Mouse (Mus musculus): Measurements from ENCODE around the gene Prkag1.

Gene Prkag1

DNA sequence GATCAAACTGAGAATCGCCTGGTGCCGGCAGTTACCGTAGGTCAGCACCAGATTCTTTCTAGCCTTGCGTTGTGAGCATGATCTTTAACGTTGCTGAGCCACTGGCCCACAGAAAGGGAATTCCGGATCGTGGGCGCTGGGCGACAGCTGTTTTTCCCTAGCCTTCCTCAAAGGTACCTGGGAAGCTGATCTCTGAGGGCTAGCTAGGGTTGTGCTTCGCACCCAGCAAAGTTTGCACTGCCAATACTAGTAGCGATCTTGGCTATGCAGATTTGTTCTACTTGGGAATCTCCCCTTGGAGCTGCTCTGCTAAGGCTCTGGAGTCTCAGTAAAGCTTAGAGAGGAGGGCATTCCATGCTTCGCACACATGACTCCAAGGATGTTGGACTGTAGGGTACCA lies 40.1 kb downstream of the Prkag1 start:
- no peak for DNase-seq

DNA sequence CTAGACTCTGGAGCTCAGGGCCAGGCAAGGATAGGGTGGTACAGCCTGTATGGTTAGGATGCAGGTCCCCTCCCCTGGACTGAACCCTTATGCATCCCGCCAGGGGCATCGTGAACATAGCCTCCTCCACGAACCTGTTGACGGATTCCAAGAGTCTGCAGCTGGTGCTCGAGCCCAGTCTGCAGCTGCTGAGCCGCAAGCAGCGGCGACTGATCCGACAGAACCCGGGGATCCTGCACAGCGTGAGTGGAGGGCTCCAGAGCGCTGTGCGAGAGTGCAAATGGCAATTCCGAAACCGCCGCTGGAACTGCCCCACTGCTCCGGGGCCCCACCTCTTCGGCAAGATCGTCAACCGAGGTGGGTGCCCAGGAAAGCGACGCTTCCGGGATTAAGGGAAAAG lies 40.6 kb downstream of the Prkag1 start:
- DNase-seq = no peak

DNA sequence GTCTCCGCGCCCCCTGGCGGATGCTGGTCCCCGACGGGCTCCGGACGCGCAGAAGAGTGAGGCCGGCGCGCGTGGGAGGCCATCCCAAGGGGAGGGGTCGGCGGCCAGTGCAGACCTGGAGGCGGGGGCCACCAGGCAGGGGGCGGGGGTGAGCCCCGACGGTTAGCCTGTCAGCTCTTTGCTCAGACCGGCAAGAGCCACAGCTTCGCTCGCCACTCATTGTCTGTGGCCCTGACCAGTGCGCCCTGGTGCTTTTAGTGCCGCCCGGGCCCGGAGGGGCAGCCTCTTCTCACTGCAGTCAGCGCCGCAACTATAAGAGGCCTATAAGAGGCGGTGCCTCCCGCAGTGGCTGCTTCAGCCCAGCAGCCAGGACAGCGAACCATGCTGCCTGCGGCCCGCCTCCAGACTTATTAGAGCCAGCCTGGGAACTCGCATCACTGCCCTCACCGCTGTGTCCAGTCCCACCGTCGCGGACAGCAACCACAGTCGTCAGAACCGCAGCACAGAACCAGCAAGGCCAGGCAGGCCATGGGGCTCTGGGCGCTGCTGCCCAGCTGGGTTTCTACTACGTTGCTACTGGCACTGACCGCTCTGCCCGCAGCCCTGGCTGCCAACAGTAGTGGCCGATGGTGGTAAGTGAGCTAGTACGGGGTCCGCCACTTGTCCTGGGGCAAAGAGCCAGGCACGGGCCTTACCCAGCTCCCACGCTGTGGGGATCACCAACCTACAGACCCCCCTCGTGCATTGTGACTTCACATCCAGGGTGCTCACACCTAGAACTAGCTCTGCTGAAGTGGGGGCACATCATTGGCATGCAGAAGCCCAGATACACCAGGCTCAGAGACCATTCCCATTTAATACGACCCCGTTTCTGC lies 41.4 kb downstream of the Prkag1 start, which contains the start of gene Wnt1:
Gene Wnt1, plus strand, starts transcription at position 197 of the 875 bp plus-strand sequence.
- no peak for DNase-seq

DNA sequence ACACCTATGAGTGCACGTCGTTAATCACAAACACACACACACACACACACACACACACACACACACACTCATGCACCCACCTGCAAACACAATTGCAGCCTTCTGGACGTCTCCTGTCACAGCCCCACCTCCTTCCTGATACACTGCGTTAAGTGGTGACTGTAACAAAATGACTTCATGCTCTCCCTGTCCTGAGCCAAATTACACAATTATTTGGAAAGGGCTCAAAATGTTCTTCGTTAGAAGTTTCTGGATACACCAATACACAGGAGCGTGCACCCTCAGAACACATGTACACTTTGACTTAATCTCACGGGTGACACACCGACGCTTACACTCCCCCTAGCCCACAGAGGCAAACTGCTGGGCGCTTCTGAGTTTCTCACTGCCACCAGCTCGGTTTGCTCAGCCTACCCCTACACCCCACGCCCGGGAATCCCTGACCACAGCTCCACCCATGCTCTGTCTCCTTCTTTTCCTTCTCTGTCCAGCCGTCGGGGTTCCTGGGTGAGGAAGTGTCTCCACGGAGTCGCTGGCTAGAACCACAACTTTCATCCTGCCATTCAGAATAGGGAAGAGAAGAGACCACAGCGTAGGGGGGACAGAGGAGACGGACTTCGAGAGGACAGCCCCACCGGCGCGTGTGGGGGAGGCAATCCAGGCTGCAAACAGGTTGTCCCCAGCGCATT lies 42.2 kb downstream of the Prkag1 start:
- no peak for DNase-seq

DNA sequence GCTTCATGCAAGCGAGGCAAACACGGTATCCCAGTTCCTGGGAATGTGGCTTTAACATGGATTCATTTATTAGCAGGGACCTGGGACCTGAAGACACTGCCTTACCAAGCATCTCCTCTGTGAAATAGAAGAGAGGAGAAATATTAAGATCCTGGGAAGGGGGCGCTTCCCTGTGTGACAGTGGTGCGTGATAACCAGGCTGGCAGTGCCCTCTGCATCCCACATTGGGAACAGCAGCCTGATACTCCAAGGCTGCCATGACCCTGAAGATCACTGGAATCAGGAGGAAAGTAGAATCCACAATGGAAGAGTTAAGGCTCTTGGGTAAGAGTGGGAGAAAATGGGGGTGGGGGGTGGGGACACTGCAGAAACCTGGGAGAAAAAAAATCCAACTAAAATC lies 43.4 kb downstream of the Prkag1 start:
- DNase-seq = no peak

DNA sequence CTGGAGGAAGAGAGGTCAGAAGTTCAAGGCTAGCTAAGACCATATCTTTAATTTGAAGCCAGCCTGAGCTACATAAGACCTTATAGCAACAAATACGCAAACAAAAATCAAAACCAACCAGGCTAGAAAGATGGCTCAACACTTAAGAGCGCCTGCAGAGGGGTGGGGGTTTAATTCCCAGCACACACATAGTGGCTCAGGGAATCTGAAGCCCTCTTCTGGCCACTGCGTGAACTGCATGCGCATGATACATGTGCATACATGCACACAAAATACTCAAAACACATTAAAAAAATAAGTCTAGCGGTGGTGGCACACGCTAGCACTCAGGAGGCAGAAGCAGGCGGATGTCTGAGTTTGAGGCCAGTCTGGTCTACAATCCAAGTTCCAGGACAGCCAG lies 45.6 kb downstream of the Prkag1 start:
- no peak for DNase-seq

DNA sequence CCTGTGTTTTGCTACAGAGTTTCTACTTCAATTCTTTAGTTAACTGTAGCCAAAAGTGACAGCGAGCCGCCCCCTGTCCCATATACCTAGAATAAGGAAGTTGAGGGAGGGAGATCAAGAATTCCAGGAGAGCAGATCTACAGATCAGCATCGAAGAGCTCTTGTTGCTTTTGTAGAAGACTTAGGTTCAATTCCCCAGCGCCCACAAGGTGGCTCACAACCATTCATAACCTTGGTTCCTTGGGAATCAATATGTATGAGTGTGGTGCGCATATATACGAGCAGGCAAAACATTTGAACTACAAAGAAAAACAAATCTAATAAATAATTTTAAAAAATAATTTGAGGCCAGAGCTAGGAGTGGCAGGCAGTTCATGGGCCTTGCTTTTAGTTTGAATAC lies 50.2 kb downstream of the Prkag1 start:
- DNase-seq = no peak

DNA sequence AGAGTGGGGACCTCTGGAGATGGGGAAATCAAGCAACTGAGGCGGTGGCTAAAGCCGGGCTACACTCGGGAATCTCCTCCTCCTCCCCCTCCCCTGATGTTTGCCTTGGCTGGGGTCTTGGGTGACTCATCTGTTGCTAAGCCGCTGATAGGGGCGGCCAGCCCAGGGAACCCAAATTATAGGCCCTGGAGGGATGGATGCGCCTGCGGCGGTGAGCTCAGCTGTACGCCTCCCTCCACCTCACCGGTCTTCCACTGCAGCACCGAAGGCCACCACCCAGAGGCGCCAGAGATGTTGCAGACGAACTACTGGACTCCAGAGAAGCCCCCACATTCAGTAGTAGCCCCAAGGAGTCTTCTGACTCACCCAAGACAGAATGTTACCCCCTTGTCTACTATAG lies 50.7 kb downstream of the Prkag1 start:
- no peak for DNase-seq

DNA sequence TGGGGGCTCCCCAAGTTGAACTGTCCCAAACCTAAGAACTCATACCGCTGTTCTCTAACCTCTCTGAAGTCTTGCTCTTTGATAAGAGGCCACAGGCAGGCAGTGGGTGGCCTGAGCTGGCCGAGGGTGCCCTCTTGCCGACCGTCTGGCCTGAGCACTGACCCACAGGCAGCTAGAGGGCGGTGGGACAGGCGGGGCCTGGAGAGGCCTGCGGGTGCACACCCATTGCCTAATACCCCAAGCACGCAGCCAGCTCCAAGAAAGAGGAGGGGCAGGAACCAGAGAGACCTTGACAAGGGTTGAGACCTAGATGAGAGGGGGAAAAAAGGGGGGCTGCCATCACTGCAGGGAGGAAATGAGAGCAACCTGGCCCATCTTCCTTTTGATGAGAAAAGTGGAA lies 51.2 kb downstream of the Prkag1 start:
- no peak for DNase-seq

DNA sequence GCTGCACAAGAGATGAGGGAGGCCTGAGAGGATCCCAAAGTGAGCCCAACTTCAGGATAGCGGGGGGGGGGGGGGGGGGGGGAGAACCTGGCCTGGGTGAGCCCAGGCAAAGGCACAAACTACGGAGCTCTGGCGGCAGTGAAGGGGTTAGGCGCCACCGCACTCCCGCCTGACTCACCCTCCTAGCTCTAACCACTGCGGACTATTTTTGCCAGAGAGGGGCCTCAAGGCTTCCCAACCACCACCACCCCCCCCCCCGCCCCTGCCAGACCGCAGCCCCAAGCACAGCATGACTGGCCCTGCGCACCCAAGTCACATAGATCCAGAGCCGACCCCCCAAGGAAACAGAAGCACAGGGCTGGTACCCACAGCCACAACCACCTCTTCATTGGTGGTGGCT lies 52.5 kb downstream of the Prkag1 start:
- no peak for DNase-seq

DNA sequence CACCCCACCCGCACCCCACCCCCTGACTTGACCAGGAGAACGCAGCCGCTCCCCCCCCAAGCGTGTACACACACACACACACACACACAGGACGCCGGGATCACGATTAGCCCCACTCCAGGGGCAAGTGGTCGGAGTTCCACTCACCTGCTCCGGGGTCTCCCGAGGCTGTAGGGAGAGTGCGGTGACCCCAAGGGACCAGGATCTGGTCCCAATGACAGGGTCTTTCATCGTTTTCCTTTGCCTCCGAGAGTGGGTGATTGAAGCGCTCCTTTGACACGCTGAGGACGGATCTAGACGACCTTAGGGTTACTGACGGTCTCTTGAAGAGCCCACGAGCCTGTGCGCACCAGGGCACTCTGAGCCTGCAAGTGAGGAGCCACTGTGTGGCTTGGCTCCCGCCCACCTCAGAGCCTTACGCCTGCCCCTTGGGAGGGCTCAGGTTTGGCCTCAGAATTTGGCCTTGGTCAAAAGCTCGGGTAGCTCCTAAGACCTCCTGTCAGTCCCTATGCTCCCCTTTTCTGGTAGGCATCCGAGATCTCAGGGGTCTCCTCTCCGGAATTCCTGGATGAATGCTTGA lies 53.0 kb downstream of the Prkag1 start:
- no peak for DNase-seq

DNA sequence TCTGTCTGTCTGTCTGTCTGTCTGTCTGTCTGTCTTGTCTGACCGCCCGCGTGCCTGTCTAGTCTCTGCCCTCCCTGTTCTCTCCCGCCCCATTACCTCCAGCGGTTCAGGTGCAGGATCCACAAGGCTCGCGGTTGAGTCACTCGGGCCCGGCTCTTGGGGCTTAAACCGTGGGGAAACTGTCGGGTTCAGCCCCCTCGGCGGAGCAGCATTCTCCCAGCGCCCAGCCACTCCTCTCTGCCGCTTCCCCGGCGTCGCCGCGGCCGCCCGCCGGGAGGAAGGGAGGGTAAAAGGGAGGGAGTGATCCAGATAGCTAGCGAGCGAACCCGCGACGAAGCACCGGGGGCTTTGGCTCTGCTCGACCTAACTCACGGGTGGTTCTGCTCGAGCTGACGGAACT lies 53.6 kb downstream of the Prkag1 start, which contains the start of gene Wnt10b:
Gene Wnt10b, minus strand, starts transcription at position 389 of the 400 bp plus-strand sequence.
- DNase-seq = no peak

DNA sequence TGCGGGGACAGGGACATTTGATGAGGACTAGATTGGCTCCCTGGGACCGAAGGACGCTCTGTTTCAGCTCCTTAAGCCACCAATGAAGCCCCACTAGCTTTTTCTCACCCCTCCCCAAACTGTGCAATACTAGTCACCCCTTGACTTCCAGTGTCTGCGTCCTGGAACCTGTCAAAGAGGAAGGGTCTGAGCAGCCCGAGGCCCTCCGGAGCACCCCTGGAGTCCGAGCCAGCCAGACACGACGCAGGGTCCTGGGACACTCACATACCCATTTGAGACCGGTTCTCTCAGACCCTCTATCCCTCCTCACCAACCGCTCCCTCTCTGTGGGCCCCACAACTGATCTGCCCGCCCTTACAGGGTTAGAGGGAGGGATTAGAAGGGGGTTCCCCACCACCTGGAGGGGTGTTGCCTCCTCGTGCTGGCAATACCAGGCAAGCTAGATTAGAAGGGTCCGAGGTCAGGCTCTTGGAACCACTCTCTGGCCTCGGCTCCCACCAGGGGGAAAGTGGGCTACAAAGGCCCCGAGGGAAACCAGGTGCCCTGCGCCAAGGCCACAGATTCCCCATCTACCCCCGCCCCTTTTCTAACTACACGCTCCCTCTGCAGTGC lies 54.2 kb downstream of the Prkag1 start:
- no peak for DNase-seq

DNA sequence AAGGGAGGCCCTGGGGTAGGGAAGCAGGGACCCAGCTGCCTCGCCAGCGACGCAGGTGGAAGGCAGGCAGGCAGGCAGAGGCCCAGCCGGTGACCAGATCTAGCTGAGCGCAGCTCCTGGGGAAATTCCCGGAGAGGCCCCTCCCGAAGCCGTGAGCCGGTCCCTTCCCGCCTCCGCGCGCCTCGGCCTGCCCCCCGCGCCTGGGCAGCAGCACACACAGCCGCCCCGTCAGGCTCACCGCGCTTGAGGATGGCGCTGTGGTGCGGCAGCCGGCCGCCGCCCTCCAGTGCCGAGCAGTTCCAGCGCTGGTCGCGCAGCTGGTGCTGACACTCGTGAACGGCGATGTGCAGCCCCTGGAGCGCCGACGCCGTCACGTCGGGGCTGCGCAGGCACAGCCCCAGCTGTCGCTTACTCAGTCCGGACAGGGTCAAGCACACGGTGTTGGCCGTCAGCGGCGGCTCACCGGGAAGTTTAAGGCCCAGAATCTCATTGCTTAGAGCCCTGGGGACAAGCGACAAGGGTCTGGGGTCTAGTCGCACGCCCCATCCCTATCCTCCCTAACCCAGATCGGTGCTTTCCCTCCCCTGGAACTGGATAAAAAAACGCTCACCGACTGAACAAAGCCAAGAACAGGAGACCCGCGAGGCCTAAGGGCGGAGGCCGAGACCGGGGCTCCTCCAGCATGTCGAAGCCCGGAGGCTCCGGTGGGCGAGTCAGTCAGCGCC lies 54.9 kb downstream of the Prkag1 start:
- DNase-seq = no peak

DNA sequence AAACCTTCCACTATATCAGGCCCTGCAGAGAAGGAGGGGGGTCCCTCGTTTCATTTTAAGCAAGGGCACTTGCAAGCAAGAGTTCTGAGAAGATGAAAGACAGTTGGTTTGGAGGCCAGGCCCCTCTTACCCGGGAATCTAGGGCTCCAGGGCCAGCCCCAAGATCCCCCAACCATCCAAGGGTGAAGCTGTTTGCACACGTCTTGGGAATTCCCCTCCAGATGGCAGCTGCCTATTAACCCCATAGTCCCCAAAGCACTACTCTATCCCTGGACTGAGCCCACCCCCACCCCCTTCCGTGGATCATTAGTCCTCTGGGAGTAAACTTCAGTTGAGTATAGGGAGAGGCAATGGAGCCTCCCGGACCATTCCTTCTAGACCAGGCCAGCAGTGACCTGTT lies 55.8 kb downstream of the Prkag1 start:
- no peak for DNase-seq

DNA sequence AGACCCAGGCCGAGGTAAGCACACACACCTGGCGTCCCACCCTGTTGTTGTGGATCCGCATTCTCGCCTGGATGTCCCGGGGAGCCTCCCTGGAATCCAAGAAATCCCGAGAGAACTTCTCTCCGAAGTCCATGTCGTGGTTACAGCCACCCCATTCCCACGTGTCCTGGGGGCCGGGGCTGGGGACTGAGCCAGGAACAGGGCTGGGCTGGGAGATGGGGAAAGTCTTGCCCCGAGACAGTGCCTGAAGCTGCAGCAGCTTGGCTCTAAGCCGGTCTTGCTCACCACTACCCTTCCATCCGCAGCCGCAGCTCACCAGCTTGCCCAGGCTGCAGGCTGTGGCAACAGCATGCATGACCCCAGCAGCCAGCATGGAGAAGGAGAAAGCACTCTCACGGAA lies 57.2 kb downstream of the Prkag1 start:
- no peak for DNase-seq

DNA sequence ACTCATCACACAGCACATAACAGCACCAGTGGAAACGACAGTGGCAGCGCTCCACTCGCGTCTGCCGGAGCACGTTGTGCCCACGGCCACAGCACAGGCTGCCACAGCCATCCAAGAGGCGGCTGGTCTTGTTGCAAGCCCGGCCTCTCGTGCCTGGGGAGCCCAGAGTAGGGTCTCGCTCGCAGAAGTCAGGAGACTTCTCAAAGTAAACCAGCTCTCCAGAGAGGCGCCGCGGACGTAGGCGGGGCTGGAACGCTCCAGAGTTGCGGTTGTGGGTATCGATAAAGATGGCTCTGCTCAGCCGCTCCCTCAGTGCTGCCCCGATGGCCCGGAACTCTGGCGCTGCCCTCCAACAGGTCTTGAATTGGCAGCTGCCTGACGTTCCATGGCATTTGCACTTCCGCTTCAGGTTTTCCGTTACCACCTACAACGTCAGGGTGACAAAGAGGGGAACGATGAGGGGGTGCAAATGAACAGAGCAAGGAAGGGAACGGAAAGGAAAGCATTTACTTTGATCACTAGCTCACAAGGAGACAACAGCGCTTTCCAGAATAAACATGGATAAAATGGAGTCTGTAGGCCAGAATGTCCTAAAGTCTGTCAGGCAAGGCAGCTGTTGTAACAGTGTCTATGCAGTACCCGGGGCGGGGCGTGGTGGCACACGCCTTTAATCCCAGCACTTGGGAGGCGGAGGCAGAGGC lies 58.7 kb downstream of the Prkag1 start:
- no peak for DNase-seq

DNA sequence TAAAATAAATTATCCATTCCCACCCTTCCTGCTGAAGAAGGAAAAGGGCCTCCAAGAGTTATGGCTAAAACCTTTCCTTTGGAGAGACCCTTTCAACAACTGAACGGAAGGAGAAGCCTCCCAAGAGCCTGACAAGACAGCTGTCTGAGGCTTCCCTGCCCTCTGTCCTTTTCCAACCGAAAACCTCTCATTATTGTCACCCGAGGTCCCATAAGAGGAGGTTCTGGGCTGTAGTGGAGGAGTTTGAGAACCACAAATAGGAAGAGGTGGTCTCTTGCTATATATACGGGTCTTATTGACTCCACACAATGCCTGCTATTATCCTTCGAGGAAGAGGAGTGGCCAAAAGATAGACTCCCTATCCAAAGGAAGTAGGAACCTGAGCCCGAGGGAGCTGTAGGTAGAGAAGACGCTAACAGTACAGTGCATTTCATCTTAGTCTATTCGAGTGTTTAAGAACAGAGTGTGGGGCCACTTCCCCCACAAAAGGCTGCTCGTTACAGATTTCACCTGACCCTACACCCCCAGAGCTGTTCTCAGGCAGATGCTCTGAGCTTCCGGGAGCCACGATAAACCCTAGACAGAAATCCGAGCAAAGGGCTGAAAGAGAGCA lies 59.4 kb downstream of the Prkag1 start:
- DNase-seq = no peak

DNA sequence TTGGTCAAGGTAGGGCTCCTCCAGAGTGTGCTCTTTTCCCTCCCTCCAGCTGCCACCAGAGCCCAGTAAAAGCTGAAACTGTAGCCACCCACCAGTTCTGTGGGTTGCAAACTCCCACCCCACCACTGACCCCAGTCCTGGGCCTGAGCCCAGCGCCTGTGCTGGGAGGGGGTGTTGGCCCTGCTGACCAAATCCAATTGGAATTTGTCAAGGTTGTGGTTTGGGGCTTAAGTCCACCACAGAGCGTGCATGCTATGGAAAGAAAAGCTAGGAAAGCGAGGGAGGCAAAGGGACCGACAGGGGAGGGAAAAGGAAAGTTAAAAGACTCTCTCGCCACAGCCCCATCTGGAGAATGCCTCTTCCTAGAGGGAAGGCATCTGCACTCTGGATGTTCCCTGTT lies 63.1 kb downstream of the Prkag1 start:
- no peak for DNase-seq

DNA sequence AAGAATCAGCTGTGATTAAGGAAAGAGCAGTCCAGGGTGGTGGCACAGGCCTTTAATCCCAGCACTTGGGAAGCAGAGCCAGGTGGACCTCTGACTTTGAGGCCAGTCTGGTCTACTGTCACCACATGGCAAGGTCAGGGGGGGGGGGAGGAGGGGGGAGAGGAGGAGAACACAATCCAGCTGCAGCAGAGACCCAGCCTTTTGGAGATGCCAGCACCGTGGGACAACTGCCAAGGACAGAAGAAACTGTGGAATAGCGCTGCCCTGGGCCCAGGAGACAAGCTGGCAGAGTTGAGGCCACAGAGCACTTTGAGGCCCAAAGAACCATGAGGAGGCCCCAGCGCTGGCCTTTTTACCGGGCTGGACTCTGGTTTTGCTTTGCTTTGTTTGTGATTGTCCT lies 65.4 kb downstream of the Prkag1 start:
- DNase-seq = no peak

Measured in cerebellum, adult 11 months (tissue).